Mouse (Mus musculus): ENCODE results near the gene 3300002I08Rik.
A peak's percentile ranks its signal among the peaks of the same experiment; 100 is the strongest.
"Not testable (repeated sequence)": the region's sequence is repeated elsewhere in the genome, so short reads cannot be mapped to it uniquely, and the experiment has no call there.

Gene 3300002I08Rik

GRCm38 (mm10) chr2:150362113-150362877 lies at the start of gene 3300002I08Rik:
3300002I08Rik (minus strand) TSS chr2:150362765.
- peak; percentile 63 for DNase-seq (ENCODE audit: low spot score)

GRCm38 (mm10) chr2:150412146-150412545 lies 49.6 kb upstream of the 3300002I08Rik start:
- not testable (repeated sequence) for DNase-seq (ENCODE audit: low spot score)

- DNase-seq (ENCODE audit: low spot score): no peak
Observed at GRCm38 (mm10) chr2:150390198-150390597, 27.6 kb upstream of the 3300002I08Rik start.

- DNase-seq (ENCODE audit: low spot score): not testable (repeated sequence)
Observed at GRCm38 (mm10) chr2:150385553-150386106, 23.1 kb upstream of the 3300002I08Rik start.

- DNase-seq (ENCODE audit: low spot score): no peak
Observed at GRCm38 (mm10) chr2:150362878-150363229, 289 bp upstream of the 3300002I08Rik start.

GRCm38 (mm10) chr2:150357136-150357535 lies 5.4 kb downstream of the 3300002I08Rik start:
- not testable (repeated sequence) for DNase-seq (ENCODE audit: low spot score)

GRCm38 (mm10) chr2:150323402-150323801 lies 39.2 kb downstream of the 3300002I08Rik start, which contains the start of gene Gm10130:
Gm10130 (plus strand) TSS chr2:150323702.
- DNase-seq (ENCODE audit: low spot score): no peak

- DNase-seq (ENCODE audit: low spot score): no peak
Observed at GRCm38 (mm10) chr2:150318973-150319372, 43.6 kb downstream of the 3300002I08Rik start.

GRCm38 (mm10) chr2:150316140-150316539 lies 46.4 kb downstream of the 3300002I08Rik start:
- no peak for DNase-seq (ENCODE audit: low spot score)

- peak; percentile 78 for DNase-seq (ENCODE audit: low spot score)
Observed at GRCm38 (mm10) chr2:150310952-150311884, 51.3 kb downstream of the 3300002I08Rik start.

- no peak for DNase-seq (ENCODE audit: low spot score)
Observed at GRCm38 (mm10) chr2:150307183-150307773, 55.3 kb downstream of the 3300002I08Rik start.

- DNase-seq (ENCODE audit: low spot score): no peak
Observed at GRCm38 (mm10) chr2:150299096-150299495, 63.5 kb downstream of the 3300002I08Rik start.

- DNase-seq (ENCODE audit: low spot score): no peak
Observed at GRCm38 (mm10) chr2:150293669-150294068, 68.9 kb downstream of the 3300002I08Rik start.
